Mouse (Mus musculus) heart, adult 2 months (tissue): ENCODE results near the gene Trim9.

ENCODE experiments used
- CTCF ChIP-seq: fragments of 200-600 bp; IDR thresholded peaks from 2 replicates; pipeline ENCODE4 v1.8.1; 2022; ENCODE audit warnings: antibody characterized with exemption, mild to moderate bottlenecking, moderate library complexity
- EP300 ChIP-seq: fragments of 200-500 bp; IDR thresholded peaks from 2 replicates; pipeline ENCODE4 v1.6.1; 2011; ENCODE audit warnings: low read depth, low read length, control low read depth; ENCODE audit not compliant: insufficient read depth

- no peak for TF ChIP-seq EP300
- no peak for TF ChIP-seq CTCF
Observed at GRCm38 (mm10) chr12:70335176-70335575, 12.2 kb downstream of the Trim9 start.
